Mouse (Mus musculus): Measurements from ENCODE around the gene Cacna1d. TPM values are rescaled to one million over a fixed set of nuclear protein-coding genes. Genes with fewer than 3 reads are reported as not detected.

The Cacna1d gene
- polyA plus RNA-seq, 1 experiment from 2014 or later, result 0.46 TPM

- Histone ChIP-seq H3K9me3 (replicated peaks) (no peaks in the 10 kb centered on the region), H3K4me3 (no peak overlapping the region), H3K4me1 (peaks cover 12% of the 10 kb centered on the region), H3K36me3 (no peaks in the 10 kb centered on the region), H3K4me2 (no peak overlapping the region), H3K27me3 (replicated peaks) (no peaks in the 10 kb centered on the region), H3K27ac (no peak overlapping the region), H3K9ac (no peak overlapping the region)
- no peak for ATAC-seq
- 60% methylated on average over 3 of the region's 3 CpGs for WGBS (ENCODE audit: insufficient replicate concordance)
Measured at GRCm38 (mm10) chr14:30168902-30169301, 322.4 kb downstream of the Cacna1d start.

- H3K27ac ChIP-seq, result no peak overlapping the region
- H3K4me2 ChIP-seq, result no peak overlapping the region
- no peak overlapping the region for H3K9ac ChIP-seq
- no peaks in the 10 kb centered on the region for H3K36me3 ChIP-seq
- peaks cover 12% of the 10 kb centered on the region for H3K4me1 ChIP-seq
- no peaks in the 10 kb centered on the region for H3K27me3 ChIP-seq (replicated peaks)
- no peak overlapping the region for H3K4me3 ChIP-seq
- 32% methylated on average over 3 of the region's 3 CpGs for WGBS (ENCODE audit: insufficient replicate concordance)
- ATAC-seq, result no peak
- H3K9me3 ChIP-seq (replicated peaks), result no peaks in the 10 kb centered on the region
Measured at GRCm38 (mm10) chr14:30168387-30168786, 322.9 kb downstream of the Cacna1d start.

- Histone ChIP-seq H3K27ac (no peak overlapping the region), H3K4me1 (peaks cover 12% of the 10 kb centered on the region), H3K27me3 (replicated peaks) (no peaks in the 10 kb centered on the region), H3K4me2 (no peak overlapping the region), H3K4me3 (no peak overlapping the region), H3K9ac (no peak overlapping the region), H3K9me3 (replicated peaks) (no peaks in the 10 kb centered on the region), H3K36me3 (no peaks in the 10 kb centered on the region)
- ATAC-seq, result no peak
- 72% methylated on average over 7 of the region's 7 CpGs for WGBS (ENCODE audit: insufficient replicate concordance)
Measured at GRCm38 (mm10) chr14:30167606-30168005, 323.6 kb downstream of the Cacna1d start.

- no peaks in the 10 kb centered on the region for H3K9me3 ChIP-seq (replicated peaks)
- WGBS (ENCODE audit: insufficient replicate concordance), result 75% methylated on average over 11 of the region's 11 CpGs
Measured at GRCm38 (mm10) chr14:30166036-30166435, 325.2 kb downstream of the Cacna1d start.

GRCm38 (mm10) chr14:30163733-30164708 is 327.2 kb downstream of the Cacna1d start:
- 70% methylated on average over 20 of the region's 20 CpGs for WGBS (ENCODE audit: insufficient replicate concordance)
- Histone ChIP-seq H3K36me3 (no peaks in the 10 kb centered on the region), H3K9ac (no peak overlapping the region), H3K27me3 (replicated peaks) (no peaks in the 10 kb centered on the region), H3K27ac (no peak overlapping the region), H3K9me3 (replicated peaks) (no peaks in the 10 kb centered on the region), H3K4me1 (peaks cover 3% of the 10 kb centered on the region; the same call in 1 of the 2 replicates), H3K4me3 (no peak overlapping the region), H3K4me2 (no peak overlapping the region)
- ATAC-seq, result no peak

More at GRCm38 (mm10) chr14:30166036-30166435, 325.2 kb downstream of the Cacna1d start:
- no peak overlapping the region for H3K9ac ChIP-seq
- H3K4me2 ChIP-seq, result no peak overlapping the region
- ATAC-seq, result no peak
- H3K27me3 ChIP-seq (replicated peaks), result no peaks in the 10 kb centered on the region
- no peaks in the 10 kb centered on the region for H3K36me3 ChIP-seq
- no peak overlapping the region for H3K4me3 ChIP-seq
- peaks cover 12% of the 10 kb centered on the region for H3K4me1 ChIP-seq
- no peak overlapping the region for H3K27ac ChIP-seq

- no peaks in the 10 kb centered on the region for H3K4me1 ChIP-seq
- H3K36me3 ChIP-seq, result no peaks in the 10 kb centered on the region
- no peak for ATAC-seq
- H3K4me2 ChIP-seq, result no peak overlapping the region
- H3K27ac ChIP-seq, result no peak overlapping the region
- H3K9ac ChIP-seq, result no peak overlapping the region
- H3K4me3 ChIP-seq, result no peak overlapping the region
- 73% methylated on average over 7 of the region's 7 CpGs for WGBS (ENCODE audit: insufficient replicate concordance)
- H3K27me3 ChIP-seq (replicated peaks), result no peaks in the 10 kb centered on the region
- no peaks in the 10 kb centered on the region for H3K9me3 ChIP-seq (replicated peaks)
Measured at GRCm38 (mm10) chr14:30147774-30148173, 343.5 kb downstream of the Cacna1d start.

- 67% methylated on average over 11 of the region's 11 CpGs for WGBS (ENCODE audit: insufficient replicate concordance)
- no peak overlapping the region for H3K4me3 ChIP-seq
- no peak for ATAC-seq
- H3K4me2 ChIP-seq, result no peak overlapping the region
- H3K9me3 ChIP-seq (replicated peaks), result no peaks in the 10 kb centered on the region
- 0 out of 2 replicates have a peak, but pooled peaks cover 4% of the 10 kb centered on the region for H3K4me1 ChIP-seq
- no peak overlapping the region for H3K9ac ChIP-seq
- H3K27me3 ChIP-seq (replicated peaks), result no peaks in the 10 kb centered on the region
- no peaks in the 10 kb centered on the region for H3K36me3 ChIP-seq
- no peak overlapping the region for H3K27ac ChIP-seq
Measured at GRCm38 (mm10) chr14:30138379-30138964, 352.8 kb downstream of the Cacna1d start.

GRCm38 (mm10) chr14:30137961-30138360 is 353.3 kb downstream of the Cacna1d start:
- Histone ChIP-seq H3K4me1 (0 out of 2 replicates have a peak, but pooled peaks cover 4% of the 10 kb centered on the region), H3K27me3 (replicated peaks) (no peaks in the 10 kb centered on the region), H3K27ac (no peak overlapping the region), H3K9me3 (replicated peaks) (no peaks in the 10 kb centered on the region), H3K4me2 (no peak overlapping the region), H3K36me3 (no peaks in the 10 kb centered on the region), H3K4me3 (no peak overlapping the region), H3K9ac (no peak overlapping the region)
- 55% methylated on average over 3 of the region's 3 CpGs for WGBS (ENCODE audit: insufficient replicate concordance)
- no peak for ATAC-seq

GRCm38 (mm10) chr14:30136965-30137364 is 354.3 kb downstream of the Cacna1d start:
- Histone ChIP-seq H3K36me3 (no peaks in the 10 kb centered on the region), H3K27me3 (replicated peaks) (no peaks in the 10 kb centered on the region), H3K9ac (no peak overlapping the region), H3K27ac (no peak overlapping the region), H3K4me1 (0 out of 2 replicates have a peak, but pooled peaks cover 4% of the 10 kb centered on the region), H3K9me3 (replicated peaks) (no peaks in the 10 kb centered on the region), H3K4me3 (no peak overlapping the region), H3K4me2 (no peak overlapping the region)
- ATAC-seq, result peak; percentile 42; the same call in 1 of the 2 replicates
- WGBS (ENCODE audit: insufficient replicate concordance), result 5% methylated on average over 8 of the region's 8 CpGs

- Histone ChIP-seq H3K36me3 (no peaks in the 10 kb centered on the region), H3K27me3 (replicated peaks) (no peaks in the 10 kb centered on the region), H3K27ac (no peak overlapping the region), H3K9ac (no peak overlapping the region), H3K4me3 (no peak overlapping the region), H3K4me2 (no peak overlapping the region), H3K9me3 (replicated peaks) (no peaks in the 10 kb centered on the region), H3K4me1 (0 out of 2 replicates have a peak, but pooled peaks cover 4% of the 10 kb centered on the region)
- ATAC-seq, result no peak
- 72% methylated on average over 10 of the region's 10 CpGs for WGBS (ENCODE audit: insufficient replicate concordance)
Measured at GRCm38 (mm10) chr14:30135351-30135750, 355.9 kb downstream of the Cacna1d start.

GRCm38 (mm10) chr14:30133684-30134083 is 357.6 kb downstream of the Cacna1d start:
- Histone ChIP-seq H3K4me3 (no peak overlapping the region), H3K27ac (no peak overlapping the region), H3K4me1 (0 out of 2 replicates have a peak, but pooled peaks cover 4% of the 10 kb centered on the region), H3K36me3 (no peaks in the 10 kb centered on the region), H3K9ac (no peak overlapping the region), H3K27me3 (replicated peaks) (no peaks in the 10 kb centered on the region), H3K4me2 (no peak overlapping the region), H3K9me3 (replicated peaks) (no peaks in the 10 kb centered on the region)
- ATAC-seq, result no peak
- 65% methylated on average over 3 of the region's 3 CpGs for WGBS (ENCODE audit: insufficient replicate concordance)

- H3K9me3 ChIP-seq (replicated peaks), result no peaks in the 10 kb centered on the region
- no peak overlapping the region for H3K27ac ChIP-seq
- 0 out of 2 replicates have a peak, but pooled peaks cover 4% of the 10 kb centered on the region for H3K4me1 ChIP-seq
- no peak for ATAC-seq
- no peak overlapping the region for H3K4me3 ChIP-seq
- no peak overlapping the region for H3K4me2 ChIP-seq
- no peaks in the 10 kb centered on the region for H3K36me3 ChIP-seq
- WGBS (ENCODE audit: insufficient replicate concordance), result 46% methylated on average over 3 of the region's 3 CpGs
- no peak overlapping the region for H3K9ac ChIP-seq
- H3K27me3 ChIP-seq (replicated peaks), result no peaks in the 10 kb centered on the region
Measured at GRCm38 (mm10) chr14:30131256-30131655, 360.0 kb downstream of the Cacna1d start.
